Mouse (Mus musculus) ES-E14 (cell line): ENCODE data around the gene Ptk7. TPM values are rescaled to one million over a fixed set of nuclear protein-coding genes. Genes with fewer than 3 reads are reported as not detected.

Source experiments
- DNase-seq: peaks from one replicate; pipeline ENCODE4 v3.0.0-alpha.2; 2013; ENCODE audit warnings: low read depth, low spot score
- H3K27ac ChIP-seq: 2 replicates; pipeline ENCODE4 v1.5.1; 2012; ENCODE audit warnings: low read depth, mild to moderate bottlenecking, low read length, moderate library complexity, mixed read lengths; ENCODE audit not compliant: poor library complexity, insufficient read depth, severe bottlenecking
- H3K36me3 ChIP-seq: 2 replicates; pipeline ENCODE4 v1.6.1; 2012; ENCODE audit warnings: mild to moderate bottlenecking, low read length, moderate library complexity, mixed read lengths; ENCODE audit not compliant: control insufficient read depth, poor library complexity, insufficient read depth, severe bottlenecking
- H3K4me1 ChIP-seq, 2 experiments: fragments of 150-350 bp in 1 of 2; sonication (generic) in 1 of 2; 2 replicates each; pipeline ENCODE4 v1.6.1; 2012; ENCODE audit warnings: low read length in 2 of 2, mild to moderate bottlenecking in 1 of 2, mixed read lengths in 1 of 2; ENCODE audit not compliant: control insufficient read depth in 2 of 2, insufficient read depth in 2 of 2, poor library complexity in 1 of 2
- H3K4me3 ChIP-seq, 2 experiments: fragments of 150-350 bp in 1 of 2; sonication (generic) in 1 of 2; 2 replicates each; pipeline ENCODE4 v1.5.1; 2012; ENCODE audit warnings: low read length in 2 of 2, low read depth in 1 of 2, mild to moderate bottlenecking in 1 of 2, mixed read lengths in 1 of 2; ENCODE audit not compliant: insufficient read depth in 1 of 2, poor library complexity in 1 of 2, severe bottlenecking in 1 of 2
- H3K9ac ChIP-seq: 2 replicates; pipeline ENCODE4 v1.6.1; 2012; ENCODE audit warnings: low read depth, mild to moderate bottlenecking, low read length, mixed read lengths; ENCODE audit not compliant: poor library complexity, insufficient read depth, severe bottlenecking
- H3K9me3 ChIP-seq: fragments of 150-350 bp; sonication (generic); 2 replicates; pipeline ENCODE4 v1.6.1; 2012; ENCODE audit warnings: low read depth, mild to moderate bottlenecking, low read length; ENCODE audit not compliant: control insufficient read depth, insufficient read depth
- CHD2 ChIP-seq: IDR thresholded peaks from 2 replicates; pipeline ENCODE4 v1.6.1; 2014; ENCODE audit warnings: mild to moderate bottlenecking, low read depth, low read length, inconsistent platforms
- HCFC1 ChIP-seq: IDR thresholded peaks from 2 replicates; pipeline ENCODE4 v1.6.1; 2012; ENCODE audit warnings: low read length, inconsistent platforms, borderline replicate concordance; ENCODE audit not compliant: insufficient read depth
- MAFK ChIP-seq: IDR thresholded peaks from 2 replicates; pipeline ENCODE4 v1.6.1; 2014; ENCODE audit warnings: mild to moderate bottlenecking, low read depth, low read length, inconsistent platforms; ENCODE audit not compliant: insufficient read depth
- ZC3H11A ChIP-seq: IDR thresholded peaks from 2 replicates; pipeline ENCODE4 v1.6.1; 2012; ENCODE audit warnings: low read depth, mild to moderate bottlenecking, inconsistent platforms, low read length, borderline replicate concordance
- ZNF384 ChIP-seq: IDR thresholded peaks from 2 replicates; pipeline ENCODE4 v1.6.1; 2012; ENCODE audit warnings: low read depth, low read length, inconsistent platforms
- in situ Hi-C, 2 experiments: fragments of 600-800 bp; cut with MboI; formaldehyde crosslinking; loops; one replicate each; pipeline ENCODE4 v1.15.1; 2025; ENCODE audit warnings: low sequenced_read_pairs in 2 of 2, inconsistent platforms in 1 of 2; ENCODE audit not compliant: unreplicated experiment in 2 of 2
- total RNA-seq: library from RNA; depleted of rRNA; stranded (reverse); fragments of 300-350 nt; gene quantifications from 2 replicates; pipeline ENCODE4 v1.2.3, GENCODE M21; 2012

The Ptk7 gene
- total RNA-seq, 1 experiment = 200 TPM

- DNase-seq = no peak
- Histone ChIP-seq H3K4me3 (no peak overlapping the region), H3K9ac (no peak overlapping the region), H3K27ac (peak overlapping the region; percentile 36; the same call in 1 of the 2 replicates), H3K36me3 (peaks cover 5% of the 10 kb centered on the region; the same call in 1 of the 2 replicates), H3K9me3 (no peaks in the 10 kb centered on the region), H3K4me1 (peaks cover 1 to 29% of the 10 kb centered on the region in 2 experiments)
- in situ Hi-C loops = no loop called here
- TF ChIP-seq ZC3H11A = no peak
- TF ChIP-seq MAFK = no peak
- TF ChIP-seq ZNF384 = no peak
- no peak for TF ChIP-seq CHD2
- no peak for TF ChIP-seq HCFC1
Observed at GRCm38 (mm10) chr17:46594606-46595005, 34.7 kb downstream of the Ptk7 start.

DNA sequence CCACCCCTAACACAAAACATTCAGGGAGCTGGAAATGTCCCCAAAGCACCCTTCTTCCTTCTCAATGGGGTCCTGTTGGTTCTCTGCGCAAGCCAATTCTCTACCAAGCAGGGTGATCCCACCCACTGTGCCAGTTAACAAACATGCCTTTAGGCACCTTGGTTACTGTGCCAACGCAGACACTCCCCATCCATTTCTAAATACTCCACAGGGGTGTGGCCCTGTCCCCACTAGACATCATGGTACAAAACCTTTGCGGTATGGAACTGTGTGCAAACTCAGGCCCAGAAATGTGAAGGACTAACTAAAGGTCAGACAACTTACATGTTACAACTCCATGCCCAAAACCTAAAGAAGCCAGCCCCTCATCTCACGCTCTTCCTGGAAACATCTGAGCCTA, 36.2 kb downstream of the Ptk7 start:
- Histone ChIP-seq H3K9ac (no peak overlapping the region), H3K36me3 (peaks cover 9% of the 10 kb centered on the region; the same call in 1 of the 2 replicates), H3K4me1 (peaks cover 1 to 29% of the 10 kb centered on the region in 2 experiments), H3K9me3 (no peaks in the 10 kb centered on the region), H3K27ac (no peak overlapping the region), H3K4me3 (no peak overlapping the region)
- no peak for DNase-seq
- TF ChIP-seq MAFK (no peak), HCFC1 (no peak), CHD2 (no peak), ZNF384 (no peak), ZC3H11A (no peak)
- in situ Hi-C loops = no loop called here

- peaks cover 12% of the 10 kb centered on the region; the same call in 1 of the 2 replicates for H3K36me3 ChIP-seq
- peak overlapping the region in 1 of 2 experiments; percentile 14; a peak in 1 of 4 replicates for H3K4me3 ChIP-seq
- H3K9me3 ChIP-seq = no peaks in the 10 kb centered on the region
- peaks cover 1 to 27% of the 10 kb centered on the region in 2 experiments; a peak in 3 of 4 replicates for H3K4me1 ChIP-seq
- TF ChIP-seq HCFC1 (no peak), MAFK (no peak), CHD2 (no peak), ZNF384 (no peak)
- in situ Hi-C loops = no loop called here
- no peak for DNase-seq
- H3K9ac ChIP-seq = no peak overlapping the region
- no peak overlapping the region for H3K27ac ChIP-seq
Observed at GRCm38 (mm10) chr17:46591406-46591805, 37.9 kb downstream of the Ptk7 start.

- in situ Hi-C loops = no loop called here
- TF ChIP-seq ZNF384 (no peak), CHD2 (no peak), ZC3H11A (no peak), HCFC1 (no peak), MAFK (no peak)
- Histone ChIP-seq H3K4me3 (no peak overlapping the region), H3K4me1 (peaks cover 1 to 25% of the 10 kb centered on the region in 2 experiments; a peak in 3 of 4 replicates), H3K9me3 (no peaks in the 10 kb centered on the region), H3K27ac (no peak overlapping the region), H3K36me3 (peaks cover 18% of the 10 kb centered on the region; the same call in 1 of the 2 replicates), H3K9ac (no peak overlapping the region)
- DNase-seq = no peak
Observed at GRCm38 (mm10) chr17:46590439-46590838, 38.9 kb downstream of the Ptk7 start.
